Mouse (Mus musculus) hematopoietic stem cell, adult 5-6 weeks (primary cell): ENCODE measurements around the gene Ildr1. TPM values are rescaled to one million over a fixed set of nuclear protein-coding genes. Genes with fewer than 3 reads are reported as not detected.

ENCODE experiments used
- ATAC-seq, 2 experiments: fragments of 125-278 bp in 1 of 2; replicated peaks in 1 of 2; 2 replicates each; pipeline ENCODE4 v1.8.0; 2016 to 2017; ENCODE audit warnings: inconsistent platforms in 2 of 2, mild to moderate bottlenecking in 2 of 2, moderate number of reproducible peaks in 2 of 2, low read depth in 1 of 2, moderate TSS enrichment in 1 of 2; ENCODE audit not compliant: low FRiP score in 2 of 2, poor library complexity in 2 of 2, severe bottlenecking in 2 of 2, insufficient read depth in 1 of 2, low TSS enrichment in 1 of 2
- total RNA-seq: library from RNA; stranded (forward); fragments of 172-1452, 232-1000 nt; gene quantifications from 2 replicates; pipeline ENCODE4 v1.2.3, GENCODE M21; 2017

Ildr1 gene
- 0.45 and 0.63 TPM in 2 replicates for total RNA-seq

- ATAC-seq, result peak; percentile 58 to 86
Measured at GRCm38 (mm10) chr16:36693818-36694413, at the start of gene Ildr1. Gene Ildr1, plus strand, starts transcription at chr16:36693978.

DNA sequence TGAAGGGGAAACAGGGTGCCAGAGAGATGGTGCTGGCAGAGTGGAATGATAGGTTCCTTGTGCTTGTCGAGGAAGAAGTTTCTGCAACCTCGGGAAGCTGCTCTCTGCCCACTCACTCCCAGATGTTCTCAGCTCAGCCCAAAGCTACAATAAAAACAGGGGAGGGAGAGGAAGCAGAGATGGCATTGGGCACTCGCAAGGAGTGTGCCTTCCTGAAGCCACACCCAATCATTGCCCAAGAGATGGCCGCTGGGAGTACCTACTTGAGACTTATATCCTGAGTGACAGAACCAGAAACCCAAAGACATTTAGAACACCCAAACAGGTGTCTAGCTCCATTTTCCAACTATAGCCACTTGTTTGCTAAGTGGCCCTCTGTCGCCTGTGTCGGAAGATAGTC is 48.7 kb upstream of the Ildr1 start:
- ATAC-seq, result no peak

DNA sequence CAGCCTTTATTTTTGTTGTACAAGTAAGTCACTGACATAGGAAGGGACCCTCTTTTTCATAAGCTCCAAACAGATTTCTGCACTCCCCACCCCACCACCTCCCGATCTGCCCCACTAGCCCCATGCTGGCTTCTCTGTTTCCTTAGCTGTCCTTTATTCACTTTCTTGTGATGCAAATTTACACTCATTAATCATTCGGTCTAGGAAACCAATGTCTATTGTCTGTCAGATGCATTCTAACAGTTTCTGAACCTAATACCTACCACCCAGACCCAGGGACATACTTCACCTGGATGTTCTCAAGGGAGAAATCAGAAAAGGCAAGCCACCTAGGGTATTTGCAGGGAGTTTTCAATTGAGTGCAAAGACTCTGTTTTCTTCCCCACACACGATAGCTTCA is 44.5 kb upstream of the Ildr1 start:
- no peak for ATAC-seq

DNA sequence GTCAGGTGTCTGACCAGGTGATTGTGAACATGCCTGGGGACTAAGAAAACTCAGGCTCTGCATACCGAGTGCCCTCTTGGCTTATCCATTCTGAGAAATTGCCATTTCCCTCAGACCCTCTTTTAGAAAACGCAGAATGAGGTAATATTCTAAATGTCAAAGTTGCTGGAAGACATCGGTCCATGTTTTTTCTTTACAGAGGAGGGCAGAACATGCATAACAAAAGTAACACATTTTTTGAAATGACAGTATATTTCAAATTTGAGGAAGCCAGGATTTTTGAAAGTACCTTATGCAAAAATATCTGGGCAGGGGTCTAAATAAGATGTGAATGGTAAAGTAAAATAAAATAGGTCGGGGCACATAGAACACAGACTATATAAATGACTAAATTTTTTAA is 43.3 kb upstream of the Ildr1 start:
- ATAC-seq, result no peak

- ATAC-seq, result no peak
Measured at GRCm38 (mm10) chr16:36651174-36651766, 42.5 kb upstream of the Ildr1 start.

- no peak for ATAC-seq
Measured at GRCm38 (mm10) chr16:36655199-36655598, 38.6 kb upstream of the Ildr1 start.

DNA sequence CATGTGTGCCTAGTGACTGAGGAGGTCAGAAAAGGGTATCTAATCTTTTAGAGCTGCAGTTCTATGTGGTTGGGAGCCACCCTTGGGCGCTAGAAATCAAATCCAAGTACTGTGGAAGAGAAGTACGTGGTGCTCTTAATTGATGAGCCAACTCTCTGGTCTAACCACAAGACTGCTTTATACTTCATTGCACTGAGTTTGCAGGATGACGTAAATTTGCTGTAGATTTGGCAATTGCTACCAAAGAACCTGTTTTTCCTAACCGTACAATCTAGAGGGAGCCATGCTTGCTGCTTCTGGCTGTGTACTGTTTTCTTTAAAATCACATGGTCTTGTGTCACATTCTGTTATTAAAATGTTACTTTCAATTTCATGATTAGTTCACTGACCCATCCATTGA is 37.9 kb upstream of the Ildr1 start:
- ATAC-seq, result peak in 1 of 2 experiments; percentile 36; a peak in 1 of 4 replicates

GRCm38 (mm10) chr16:36661330-36661729 is 32.4 kb upstream of the Ildr1 start:
- ATAC-seq, result no peak

DNA sequence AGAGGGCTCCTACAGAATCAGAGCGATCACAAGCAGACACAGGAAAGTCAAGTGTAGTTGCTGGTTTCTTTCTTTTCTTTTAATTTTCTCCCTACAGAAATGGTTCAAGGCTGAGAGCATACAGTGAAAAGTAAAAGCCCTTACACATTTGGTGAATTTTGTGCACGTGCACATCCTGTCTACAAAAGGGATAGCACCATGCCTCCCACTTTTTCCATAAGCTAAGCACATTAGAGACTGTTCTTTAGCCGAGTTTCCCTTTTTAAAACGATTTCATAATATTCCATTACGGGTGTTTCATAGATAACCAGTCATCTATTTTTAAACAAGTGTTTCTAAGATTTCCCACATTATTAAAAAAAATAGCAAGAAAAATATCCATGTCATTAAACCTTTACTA is 30.3 kb upstream of the Ildr1 start:
- ATAC-seq, result no peak

DNA sequence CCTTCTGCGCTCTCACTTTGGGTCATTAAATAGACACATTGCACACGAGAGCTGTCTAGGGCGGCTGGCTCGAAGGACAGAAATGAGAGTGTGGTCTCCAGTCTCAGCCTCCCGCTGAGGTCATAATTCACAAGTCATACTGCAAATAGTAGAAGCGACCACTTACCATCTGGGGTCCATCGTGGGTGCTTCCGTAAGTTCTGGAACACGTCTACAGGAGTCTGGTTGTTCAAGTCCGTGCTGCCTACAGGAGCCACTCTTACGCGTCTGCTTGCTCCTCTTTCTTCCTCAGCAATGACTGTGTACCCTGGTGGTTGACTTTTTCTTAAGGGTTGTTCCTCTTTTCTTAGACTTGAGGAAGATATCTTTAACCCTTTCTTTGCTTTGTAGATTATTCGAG is 28.0 kb upstream of the Ildr1 start, which contains the start of gene Cd86:
Gene Cd86 (minus strand): TSS at position 300 of the 400 bp plus-strand sequence.
- ATAC-seq, result peak; percentile 93 to 94

DNA sequence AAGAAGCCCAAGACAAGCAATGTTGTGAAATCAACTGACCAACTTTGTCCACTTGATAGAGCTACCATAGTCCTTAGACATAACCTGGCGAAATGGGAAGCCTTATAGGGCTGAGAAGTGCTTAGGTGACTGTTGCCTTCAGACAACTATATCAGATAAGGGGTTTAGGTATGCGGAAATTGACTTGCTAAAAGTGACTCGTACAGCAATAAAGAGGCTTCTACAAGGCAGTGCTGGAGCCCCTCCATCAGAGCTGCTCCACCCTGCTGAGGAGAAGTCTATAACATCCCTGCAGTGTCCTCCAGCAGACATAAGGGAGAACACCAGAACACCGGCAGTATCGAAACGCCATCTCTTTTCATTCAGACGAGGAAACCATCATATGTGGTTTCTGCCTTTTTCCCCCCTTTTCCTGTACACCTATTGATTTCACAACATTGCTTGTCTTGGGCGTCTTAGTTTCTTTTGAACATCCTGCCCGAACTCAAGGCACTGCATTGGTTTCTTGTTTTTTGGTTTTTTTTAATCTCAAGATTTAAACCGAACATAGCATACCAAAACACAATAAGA is 27.2 kb upstream of the Ildr1 start:
- 0 out of 4 replicates have a peak, but pooled peaks of 1 of the 2 experiments have one; percentile 13 for ATAC-seq

- no peak for ATAC-seq
Measured at GRCm38 (mm10) chr16:36670590-36670989, 23.2 kb upstream of the Ildr1 start.

DNA sequence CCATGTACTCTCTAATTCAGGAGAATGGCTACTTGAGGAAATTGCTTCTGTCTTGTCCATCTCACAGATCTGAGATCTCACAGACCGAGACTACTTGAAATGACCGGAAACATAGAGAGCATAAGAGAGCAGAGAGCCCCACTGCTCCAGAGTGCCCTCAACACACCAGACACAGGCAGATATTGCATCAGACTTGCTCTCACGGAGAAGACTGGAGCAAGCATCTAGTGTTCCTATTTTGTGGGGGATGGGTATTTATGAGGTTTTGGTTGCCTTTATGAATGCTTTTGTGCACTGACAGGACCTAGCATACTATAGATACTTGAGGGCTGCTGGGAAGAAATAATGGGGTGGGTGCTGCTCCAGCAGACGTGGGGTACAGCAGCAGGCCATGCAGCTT is 20.6 kb upstream of the Ildr1 start:
- no peak for ATAC-seq

GRCm38 (mm10) chr16:36674457-36675204 is 19.1 kb upstream of the Ildr1 start:
- no peak for ATAC-seq

- ATAC-seq, result 0 out of 4 replicates have a peak, but pooled peaks of 1 of the 2 experiments have one; percentile 37
Measured at GRCm38 (mm10) chr16:36675304-36675703, 18.5 kb upstream of the Ildr1 start.

DNA sequence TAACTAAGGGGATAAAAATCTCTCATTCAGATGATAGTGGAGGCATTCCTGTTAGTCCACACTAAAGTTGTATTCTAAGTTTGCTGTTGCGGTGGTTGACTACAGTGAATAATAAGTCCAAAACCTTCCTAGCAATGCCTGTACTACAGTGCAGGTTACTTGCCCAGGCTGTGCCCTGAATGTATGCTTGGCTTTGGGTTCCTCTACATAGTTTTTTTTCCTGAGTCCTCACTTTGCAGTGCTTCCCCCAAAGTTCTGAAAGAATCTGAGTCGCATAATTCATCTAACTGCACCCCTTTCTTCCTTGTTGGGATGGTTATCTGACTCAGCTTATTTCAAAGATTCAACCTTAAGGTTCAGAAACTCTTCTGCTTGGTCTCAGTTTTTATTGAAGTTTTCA is 17.9 kb upstream of the Ildr1 start:
- ATAC-seq, result no peak

DNA sequence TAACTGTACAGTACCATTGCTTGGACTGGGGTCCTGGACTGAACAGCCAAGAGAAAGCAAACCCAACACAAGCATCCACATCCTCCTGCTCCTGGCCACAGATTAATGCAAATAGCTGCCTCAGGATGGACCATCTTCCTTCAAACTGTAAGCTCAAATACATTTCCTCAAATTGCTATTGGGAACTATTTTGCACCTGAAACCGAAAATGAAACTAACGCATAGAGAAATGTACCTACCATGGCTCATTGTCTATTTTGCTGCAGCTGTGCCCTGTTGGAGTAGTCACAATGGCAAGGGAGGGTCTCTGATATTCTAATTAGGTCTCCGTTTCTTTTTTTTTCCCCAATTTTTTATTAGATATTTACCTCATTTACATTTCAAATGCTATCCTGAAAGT is 11.9 kb upstream of the Ildr1 start:
- ATAC-seq, result no peak

DNA sequence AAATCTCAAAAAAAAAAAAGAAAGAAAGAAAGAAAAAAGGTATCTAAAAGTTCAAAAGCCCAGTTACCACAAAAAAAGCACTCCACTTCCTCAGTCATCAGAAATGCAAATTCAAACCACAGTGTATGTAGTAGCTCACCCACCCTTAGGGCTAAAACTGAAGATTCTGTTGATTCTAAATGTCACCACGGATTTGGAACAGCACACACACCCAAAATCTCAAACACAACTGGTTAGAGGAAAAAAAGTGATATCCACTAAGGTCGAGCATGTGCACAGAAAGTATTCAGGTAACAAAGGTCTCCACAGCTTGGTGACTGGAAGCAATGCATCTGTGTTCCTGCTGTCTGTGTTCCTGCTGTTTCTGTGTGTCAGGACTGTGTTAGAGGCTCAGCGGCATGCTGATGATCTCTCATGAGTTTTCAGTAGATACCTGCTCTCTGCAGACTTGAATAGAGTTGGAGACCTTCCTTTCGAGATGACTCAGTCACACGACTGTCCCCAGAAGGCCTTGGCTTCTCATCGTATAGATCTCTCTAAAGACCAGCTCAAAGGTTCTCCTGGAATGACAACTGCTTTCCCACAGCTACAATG is 9.4 kb upstream of the Ildr1 start:
- no peak for ATAC-seq
